Mouse (Mus musculus) CD8-positive naive resting alpha-beta T cell, adult 2 months (primary cell): Measurements from ENCODE around the gene Prkg2.

ENCODE experiments used
- DNase-seq, 2 experiments: peaks; one replicate each; pipeline ENCODE4 v3.0.0; 2022; ENCODE audit warnings: low read depth in 2 of 2, low spot score in 2 of 2

Prkg2 gene

DNA sequence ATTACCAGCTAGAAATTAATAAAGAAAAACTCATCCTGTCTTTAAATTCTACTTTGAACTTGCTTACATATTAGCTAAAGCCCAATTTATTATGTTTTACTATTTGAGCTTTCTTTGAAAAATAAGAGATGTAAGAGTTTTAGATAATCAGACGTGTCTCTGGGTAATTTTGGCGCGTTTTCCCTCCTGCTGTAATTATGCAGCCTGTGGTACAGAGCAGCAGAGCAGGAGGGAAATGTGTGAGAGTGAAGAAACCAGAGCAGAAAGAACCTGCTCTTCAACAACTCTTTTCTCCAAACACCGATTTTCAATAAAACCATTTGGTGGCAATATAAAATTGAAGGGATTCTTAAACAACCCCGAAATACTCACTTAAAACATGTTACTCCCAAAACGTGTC, 58.8 kb downstream of the Prkg2 start:
- no peak for DNase-seq

DNA sequence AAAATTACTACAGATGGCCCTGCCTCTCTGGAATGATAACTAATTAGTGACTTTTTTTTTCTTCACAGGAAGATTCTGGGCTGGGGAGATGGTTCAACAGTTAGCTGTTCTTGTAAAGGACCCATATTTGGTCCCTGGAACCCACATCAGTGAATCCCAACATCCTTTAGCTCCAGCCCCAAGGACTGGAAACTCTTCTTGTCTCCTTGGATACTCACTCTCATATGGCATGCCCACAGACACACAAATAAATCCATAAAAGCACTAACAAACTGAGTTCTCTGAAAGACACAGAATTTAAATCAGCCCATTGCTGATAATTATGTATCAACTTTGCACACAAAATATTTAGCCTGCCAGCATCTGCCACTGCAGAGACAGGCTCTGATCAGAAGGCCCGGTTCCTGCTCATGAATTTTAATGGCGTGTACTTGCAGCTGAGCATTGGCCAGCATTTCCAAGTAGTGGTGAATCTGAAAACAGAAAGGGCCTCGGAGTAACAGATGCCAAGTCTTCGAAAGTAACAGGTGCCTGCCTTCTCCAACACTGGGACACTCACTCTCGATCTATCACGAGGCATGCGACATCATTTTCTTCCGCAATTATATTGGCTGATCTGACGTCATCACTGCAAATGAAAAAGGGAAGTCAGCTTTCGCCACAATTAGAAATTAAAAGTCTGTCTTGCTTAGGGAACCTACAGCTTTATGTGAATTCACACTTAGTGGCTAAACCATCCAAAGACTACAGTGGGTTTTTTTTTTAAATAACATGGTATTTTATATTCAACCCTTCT, 61.1 kb downstream of the Prkg2 start:
- no peak for DNase-seq

DNA sequence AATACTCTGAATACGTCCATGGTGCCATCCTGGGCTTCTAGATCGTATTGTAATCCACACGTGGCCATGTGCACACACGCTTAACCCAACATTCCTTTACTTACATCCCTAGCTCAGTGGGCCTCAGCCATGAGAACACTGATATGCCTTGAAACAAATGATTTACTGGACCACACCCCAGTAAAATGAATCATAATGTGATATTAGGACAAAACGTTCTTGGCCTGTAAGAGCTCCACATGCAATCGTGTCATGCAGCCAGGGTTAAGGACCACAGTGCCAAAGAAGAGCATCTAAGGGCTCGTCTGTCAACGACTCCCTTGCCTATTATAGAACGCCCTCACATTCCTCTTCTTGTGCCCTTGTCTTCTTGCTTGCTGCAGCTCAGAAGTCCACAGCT, 70.5 kb downstream of the Prkg2 start:
- no peak for DNase-seq

DNA sequence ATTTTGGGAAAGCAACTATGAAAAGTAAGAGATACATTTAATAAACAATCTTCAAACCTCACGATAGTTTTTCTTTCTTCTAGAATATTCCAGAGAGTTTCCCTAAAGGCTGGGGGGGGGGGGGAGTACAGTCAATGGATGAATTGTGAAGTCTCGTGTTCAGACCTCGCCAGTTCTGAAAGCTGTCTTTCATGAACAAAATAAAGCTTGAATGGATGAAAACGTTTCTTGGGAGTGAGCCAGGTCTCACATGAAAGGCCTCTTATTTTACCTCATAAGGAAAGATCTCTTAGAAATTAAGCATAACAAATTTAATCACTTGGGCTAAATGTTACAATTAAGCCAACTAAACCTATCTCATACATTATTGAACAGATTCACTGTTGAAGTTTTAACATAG, 72.0 kb downstream of the Prkg2 start:
- DNase-seq = no peak

DNA sequence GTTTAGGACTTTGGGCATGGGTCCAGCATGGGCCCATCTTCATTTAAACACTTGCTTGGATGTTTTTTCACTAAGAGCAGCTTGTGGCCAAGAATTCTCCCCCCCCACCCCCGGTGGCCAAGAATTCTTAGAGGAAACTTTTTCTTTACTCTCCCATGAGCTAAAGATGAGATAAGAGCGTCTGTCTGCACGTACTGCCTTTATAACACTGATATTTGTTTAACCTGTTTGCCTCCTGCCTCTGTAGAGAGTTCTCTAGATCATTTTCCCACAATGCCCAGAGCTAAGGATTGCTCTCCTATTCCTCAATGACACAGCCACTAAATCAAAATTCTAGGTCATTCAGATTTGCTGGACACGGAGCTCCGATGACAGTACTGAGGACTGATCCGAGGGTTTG, 72.8 kb downstream of the Prkg2 start:
- DNase-seq = no peak

DNA sequence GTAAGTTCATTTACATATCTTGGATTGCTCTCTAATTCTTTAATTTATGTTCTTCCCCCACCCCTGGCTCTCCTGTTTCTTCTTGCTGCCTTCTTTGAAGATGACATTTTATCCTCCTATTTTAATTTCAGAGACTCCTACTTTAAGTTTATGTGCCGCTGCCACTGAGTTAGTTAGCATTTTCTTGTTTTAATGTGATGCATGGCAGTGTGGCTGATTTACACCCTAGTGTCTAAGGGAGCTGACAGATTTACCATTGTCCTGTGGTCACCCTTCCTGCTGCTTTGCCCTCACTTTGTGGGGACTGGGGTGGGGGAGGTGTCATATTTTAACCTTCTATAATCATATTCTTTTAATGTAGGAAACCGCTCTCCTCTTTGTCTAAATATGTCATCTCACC, 74.7 kb downstream of the Prkg2 start:
- DNase-seq = no peak

DNA sequence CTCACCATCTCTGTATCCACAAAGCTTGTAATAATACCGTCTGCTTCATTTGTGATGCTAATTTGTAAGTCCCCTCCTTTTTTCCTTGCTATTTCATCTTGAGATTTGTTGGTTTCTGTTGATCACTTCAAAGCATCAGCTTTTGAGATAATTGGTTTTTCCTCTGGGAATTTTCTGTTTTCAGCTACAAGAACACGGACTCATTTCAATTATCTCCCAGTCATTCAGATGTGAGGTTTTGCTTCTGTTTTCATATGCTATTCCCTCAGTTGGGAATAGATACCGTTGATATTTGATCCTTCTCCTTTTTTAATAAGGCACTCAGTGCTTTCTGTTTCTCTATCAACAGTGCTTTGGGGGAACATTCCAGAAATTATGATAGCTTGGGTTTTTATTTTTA, 81.6 kb downstream of the Prkg2 start:
- no peak for DNase-seq

DNA sequence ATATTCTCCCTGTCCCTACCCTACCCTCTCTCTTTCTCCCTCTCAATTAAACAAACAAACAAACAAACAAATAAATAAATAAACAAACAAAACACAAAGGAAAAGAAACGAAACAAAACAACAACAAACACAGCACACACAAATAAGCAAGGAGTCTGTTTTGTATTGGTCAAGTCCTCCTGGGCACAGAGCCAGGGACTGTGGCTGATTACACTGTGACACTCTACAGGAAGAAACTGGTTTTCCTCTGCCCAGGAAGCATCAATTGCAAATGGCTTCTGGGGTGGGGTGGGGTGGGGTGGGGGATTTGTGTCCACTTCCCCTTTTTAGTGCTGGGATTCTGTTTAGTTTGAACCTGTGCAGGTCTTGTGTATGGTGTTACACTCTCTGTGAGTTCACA, 83.8 kb downstream of the Prkg2 start:
- DNase-seq = no peak

DNA sequence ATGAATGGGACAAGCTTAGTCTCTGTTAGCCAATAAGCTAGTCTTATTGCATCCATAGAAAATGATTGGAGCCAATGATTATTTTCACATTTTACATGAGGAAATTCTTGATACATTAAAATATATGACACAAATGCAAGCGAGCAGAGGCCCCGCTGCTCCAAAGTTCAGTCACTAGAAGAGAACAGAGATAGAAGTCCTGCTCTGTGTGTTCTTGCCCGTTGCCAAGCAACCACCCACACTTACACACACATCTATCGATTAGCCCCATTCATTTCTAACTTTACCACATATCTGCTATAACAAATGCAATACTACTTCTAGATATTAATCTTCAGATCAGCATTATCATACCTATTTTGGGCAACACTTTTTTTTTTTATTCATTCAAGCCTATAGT, 85.6 kb downstream of the Prkg2 start:
- no peak for DNase-seq

DNA sequence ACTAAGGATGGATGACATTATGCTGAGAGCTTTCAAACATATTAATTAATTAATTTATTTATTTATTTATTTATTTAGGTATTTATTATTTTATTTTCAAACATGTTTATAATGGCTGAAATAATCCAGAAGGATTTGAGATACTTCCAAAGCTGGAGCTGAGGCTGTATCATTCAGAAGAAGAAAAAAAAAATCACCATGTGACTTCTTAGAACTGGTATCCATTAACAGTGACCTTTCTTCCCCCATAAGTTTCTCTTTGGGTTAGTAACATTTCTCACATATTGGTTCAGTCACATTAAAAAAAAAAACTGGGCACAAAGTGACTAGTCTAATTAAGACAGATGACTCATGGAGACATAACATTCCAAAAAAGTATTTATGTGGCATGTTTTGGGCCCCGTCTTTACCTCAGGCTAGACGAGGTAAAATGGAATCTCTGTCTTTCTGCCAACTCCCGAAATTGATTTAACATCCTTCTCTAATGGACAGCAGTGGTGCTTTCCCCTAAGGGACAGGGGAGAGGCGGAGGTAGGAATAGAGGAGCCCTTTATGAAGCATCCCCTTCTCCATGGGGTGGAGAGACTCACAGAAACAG, 86.6 kb downstream of the Prkg2 start:
- no peak for DNase-seq

DNA sequence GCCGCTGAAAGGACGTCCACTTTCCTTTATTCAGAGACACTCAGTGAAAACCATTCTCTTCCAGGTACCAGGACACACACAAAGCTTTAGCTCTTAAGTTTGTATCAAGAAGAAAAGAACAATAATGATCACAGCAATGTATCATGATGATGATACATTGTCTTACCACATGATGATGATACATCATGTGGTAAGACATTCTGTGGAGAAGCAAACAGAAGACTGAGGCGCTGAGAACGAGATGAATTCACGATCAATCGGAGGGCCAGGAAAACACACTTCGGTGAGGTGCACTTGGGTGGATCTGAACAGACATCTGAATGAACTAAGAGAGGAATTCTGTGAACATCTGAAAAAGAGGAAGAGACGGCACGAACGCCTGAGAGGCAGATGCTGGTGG, 87.4 kb downstream of the Prkg2 start:
- DNase-seq = no peak

DNA sequence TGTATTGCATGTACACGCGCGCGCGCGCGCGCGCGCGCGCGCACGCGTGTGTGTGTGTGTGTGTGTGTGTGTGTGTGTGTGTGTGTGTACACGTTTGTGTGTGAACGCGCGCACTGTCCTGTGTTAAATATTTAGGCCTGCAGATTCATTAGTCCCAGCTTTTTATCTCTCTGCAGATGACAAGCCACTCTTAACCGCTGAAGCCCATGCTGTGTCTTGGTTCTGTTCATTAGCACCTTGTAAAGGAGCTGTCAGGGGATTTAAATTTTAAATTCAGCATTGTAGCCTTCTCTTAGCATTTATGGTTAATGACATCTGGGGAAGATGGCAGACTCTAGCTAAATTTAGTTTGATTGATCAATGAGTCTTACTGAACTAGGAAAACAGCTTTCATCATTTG, 90.5 kb downstream of the Prkg2 start:
- DNase-seq = no peak

DNA sequence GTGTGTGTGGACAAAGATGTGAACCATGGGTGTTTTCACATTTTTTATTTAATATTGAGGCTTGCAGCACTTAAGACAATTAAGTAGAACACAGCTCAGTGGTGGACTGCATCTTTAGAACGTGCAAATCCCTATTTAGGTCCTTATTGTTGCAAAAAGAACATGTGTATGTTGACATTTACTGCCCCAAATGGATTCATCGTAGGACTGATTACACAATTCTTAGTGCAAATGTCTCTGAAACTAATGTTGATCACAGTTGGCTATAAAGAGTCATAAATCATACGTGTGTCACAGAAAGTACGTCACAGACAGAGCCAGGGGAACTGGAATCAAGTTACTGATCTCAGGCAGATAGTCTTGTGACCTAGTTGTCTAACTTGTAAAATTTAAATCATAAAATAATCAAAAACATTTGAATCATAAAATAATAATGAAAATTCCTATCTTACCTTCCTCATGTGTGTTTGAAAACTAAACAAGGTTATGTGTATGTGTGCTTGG, 91.0 kb downstream of the Prkg2 start:
- no peak for DNase-seq

DNA sequence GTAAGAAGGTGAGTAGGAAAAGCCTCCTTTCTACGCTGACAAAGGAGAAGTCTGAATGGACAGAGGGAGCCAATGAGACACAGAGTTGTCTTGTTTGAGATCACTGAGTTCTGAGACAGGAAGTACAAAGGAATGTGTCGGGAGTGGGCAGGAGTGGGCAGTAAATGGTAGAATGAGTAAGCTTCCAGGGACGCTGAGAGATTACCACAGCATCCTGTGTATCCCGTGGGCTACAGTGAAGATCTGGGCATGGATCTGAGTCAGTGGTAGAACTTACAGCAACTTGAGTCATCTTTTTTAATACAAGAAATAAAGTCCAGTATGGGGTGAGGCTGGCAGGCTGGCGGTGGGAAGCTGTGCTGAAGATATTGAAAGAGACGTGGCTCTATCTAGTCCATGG, 93.4 kb downstream of the Prkg2 start:
- DNase-seq = no peak

DNA sequence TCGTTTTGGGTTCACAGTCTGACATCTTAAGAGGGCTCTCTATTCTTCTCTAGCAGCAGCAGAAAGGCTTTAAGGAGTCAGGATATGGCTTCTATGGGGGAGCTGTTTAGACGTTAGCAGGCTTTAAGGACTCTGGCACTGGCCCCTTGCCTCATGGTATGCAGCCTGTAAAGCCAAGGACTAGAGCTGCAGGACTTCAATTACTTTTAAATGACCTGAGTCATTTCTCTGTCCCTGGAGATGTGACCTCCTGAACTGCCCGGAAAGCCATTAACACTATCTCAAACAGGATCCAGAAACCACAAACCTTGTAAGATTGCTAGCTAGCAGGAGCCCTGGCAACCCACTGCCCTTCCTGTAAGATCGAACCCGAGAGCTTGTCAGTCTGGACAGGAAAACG, 96.4 kb downstream of the Prkg2 start:
- DNase-seq = no peak

DNA sequence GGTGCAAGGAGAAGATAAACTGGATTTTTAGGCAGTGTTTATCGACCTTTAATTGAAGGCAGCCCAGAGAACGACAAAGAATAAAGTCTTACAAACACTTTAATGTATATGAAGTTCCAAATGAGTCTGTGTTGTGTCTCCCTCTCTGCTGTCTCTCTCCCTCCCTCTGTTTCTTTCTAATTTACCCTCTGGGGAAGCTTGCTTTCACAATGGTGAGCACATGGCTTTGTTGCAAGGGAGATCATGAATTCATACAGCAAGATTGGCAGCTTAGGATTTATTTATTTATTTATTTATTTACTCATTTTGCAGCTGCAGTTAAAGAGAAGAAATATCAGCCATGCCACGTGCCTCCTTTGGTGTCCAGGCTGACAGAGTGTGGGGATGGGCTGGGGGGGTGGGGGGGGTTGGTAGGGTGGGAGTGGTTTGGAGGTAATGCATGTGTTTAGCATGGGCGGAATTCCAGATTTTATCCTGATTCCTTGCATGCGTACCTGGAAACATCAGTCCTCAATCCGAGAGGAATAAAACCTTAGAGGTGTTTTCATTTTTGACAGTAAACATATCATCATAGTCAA, 97.4 kb downstream of the Prkg2 start:
- no peak for DNase-seq

DNA sequence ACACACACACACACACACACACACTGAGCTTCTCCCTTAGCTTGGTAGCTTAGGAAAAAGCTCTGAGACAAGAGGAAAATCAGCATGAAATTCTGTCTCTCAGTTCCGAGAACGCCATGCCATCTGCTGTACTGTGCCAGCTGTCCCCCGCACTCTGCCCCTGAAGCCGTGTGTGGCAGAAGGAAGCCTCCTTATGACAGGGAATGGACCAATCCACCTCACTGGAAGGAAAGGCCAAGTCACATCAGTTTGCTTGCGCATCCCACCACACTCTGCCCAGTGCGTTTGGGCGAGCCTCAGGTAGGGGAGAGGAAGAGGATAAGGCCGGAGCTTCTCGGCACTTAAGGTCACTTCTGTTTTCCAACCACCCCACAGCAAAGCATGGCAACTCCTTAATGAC, 98.0 kb downstream of the Prkg2 start:
- no peak for DNase-seq

DNA sequence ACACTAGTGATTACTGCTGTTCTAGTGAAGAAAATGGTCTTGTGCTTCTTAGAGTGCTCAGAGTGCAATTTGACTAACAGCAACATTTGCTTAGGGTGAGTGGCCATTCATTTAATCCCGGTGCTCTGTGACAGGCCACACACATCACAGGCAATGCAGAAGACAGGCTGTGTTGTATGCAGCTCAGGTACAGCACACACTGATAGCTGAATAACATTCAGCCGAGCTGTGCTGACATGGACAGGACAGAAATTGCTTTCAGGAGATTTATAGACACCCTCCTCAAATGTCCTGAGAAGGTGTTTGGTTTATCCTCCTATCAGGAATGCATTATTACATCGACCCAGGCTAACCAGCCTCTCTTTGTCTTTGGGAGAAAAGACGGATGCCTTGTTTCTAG, 99.3 kb downstream of the Prkg2 start:
- no peak for DNase-seq

DNA sequence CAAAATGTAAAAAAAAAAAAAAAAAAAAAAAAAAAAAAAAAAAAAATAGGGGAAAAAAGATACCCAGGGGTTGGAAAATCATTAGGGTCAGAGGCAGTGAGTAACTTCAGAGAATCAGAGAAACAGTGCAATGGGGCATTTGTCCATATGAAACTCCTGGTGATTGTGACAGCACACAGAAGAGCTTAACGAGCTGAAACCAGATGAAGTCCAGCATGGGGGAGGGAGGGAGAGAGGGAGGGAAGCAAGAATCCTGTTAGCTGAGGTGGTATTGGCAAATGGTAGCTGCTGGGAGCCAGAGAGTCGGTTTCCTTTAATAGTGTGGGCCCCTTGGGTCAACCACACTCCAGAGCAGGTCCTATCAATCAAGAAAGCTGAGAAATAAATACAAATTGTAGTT, 100.5 kb downstream of the Prkg2 start:
- no peak for DNase-seq

DNA sequence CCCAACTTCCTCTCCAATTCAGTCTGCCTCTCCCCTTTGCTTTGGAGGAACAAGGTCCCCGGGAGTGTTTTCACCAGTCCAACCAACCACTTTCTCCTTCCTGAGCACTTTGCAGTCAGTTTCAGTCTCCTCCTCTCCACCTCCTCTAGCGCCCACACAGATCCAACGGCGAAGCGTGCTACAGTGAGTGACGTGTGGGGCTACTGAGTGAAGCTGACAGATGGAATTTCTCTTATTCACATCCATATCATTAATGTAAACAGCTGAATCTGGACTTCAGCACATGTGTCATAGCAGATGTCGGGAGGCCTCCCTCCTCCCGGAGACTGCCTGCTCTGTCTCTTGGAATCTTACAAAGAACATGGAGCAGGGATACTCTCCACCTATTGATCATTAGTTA, 101.2 kb downstream of the Prkg2 start:
- DNase-seq = no peak

DNA sequence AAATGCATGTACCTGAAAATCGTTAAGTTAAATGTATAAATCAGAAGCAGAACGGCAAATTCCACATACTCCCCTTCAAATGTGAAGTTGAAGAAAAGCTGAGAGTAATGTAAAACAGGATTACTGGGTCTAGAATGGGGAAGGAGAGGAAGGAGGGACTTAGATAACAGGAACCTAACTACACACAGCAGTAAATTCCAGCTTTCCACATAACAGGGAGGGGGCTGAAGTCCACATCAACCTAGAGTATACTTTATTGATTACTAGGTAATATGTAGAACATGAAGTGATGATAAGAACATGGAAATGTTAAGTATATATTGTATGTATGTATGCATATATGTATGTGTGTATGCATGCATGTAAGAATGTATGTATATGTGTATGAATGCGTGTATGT, 114.2 kb downstream of the Prkg2 start:
- DNase-seq = no peak

DNA sequence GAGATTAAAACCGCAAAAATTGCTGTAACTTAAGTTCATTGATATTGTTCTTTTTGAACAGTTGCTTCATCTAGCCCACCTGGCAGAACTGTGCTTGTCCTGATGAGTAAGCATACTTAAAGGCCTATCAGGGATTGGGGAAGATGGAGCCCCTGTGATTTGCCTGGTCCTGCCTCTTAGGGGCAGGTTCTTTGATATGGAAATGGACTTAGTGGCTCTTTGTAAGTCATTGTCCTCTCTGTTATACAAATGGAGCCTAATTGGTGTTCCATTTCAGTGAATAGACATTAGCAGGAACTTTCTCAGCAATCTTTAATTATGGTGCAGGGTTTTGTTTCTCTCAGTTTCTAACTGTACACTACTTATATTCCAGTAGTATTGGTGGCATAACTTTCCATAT, 115.5 kb downstream of the Prkg2 start:
- DNase-seq = no peak

DNA sequence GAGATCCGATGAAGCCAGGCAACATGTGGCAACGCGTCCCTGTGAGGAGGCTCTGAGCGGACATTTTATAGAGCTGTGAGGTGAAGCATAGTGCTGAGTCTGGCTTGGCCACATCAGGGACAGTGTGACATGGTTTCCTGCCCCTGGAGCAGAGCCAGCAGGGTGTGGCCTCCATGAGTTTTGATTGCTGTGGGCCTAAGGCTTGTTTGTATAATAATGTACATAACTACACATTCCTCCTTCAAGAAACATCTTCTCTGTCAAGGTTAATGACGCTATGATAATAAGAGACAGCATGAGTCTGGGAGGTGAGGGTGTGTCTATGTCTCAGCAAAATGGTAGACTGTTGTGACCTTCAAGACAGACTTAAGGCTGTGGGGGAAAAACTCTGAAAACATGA, 118.4 kb downstream of the Prkg2 start:
- no peak for DNase-seq
